Mouse (Mus musculus) forebrain, embryonic 11.5 days (tissue): ENCODE data around the gene Wapl. TPM values are rescaled to one million over a fixed set of nuclear protein-coding genes. Genes with fewer than 3 reads are reported as not detected.
A peak's percentile ranks its signal among the peaks of the same experiment; 100 is the strongest.

Source experiments
- ATAC-seq: fragments of 200-750 bp; cut with Nextera tagmentation; replicated peaks from 2 replicates; pipeline ENCODE4 v1.8.0; 2017; ENCODE audit warnings: moderate TSS enrichment; ENCODE audit not compliant: low FRiP score
- DNase-seq: peaks from one replicate; pipeline ENCODE4 v3.0.0-alpha.2; 2017; ENCODE audit warnings: low spot score
- H3K27ac ChIP-seq: fragments of 300-500 bp; sonication (generic); 2 replicates; pipeline ENCODE4 v1.5.1; 2014; ENCODE audit warnings: low read depth, low read length
- H3K27me3 ChIP-seq: fragments of 300-500 bp; sonication (generic); 2 replicates; pipeline ENCODE4 v1.6.1; 2014; ENCODE audit warnings: mild to moderate bottlenecking, low read length, mixed read lengths; ENCODE audit not compliant: control insufficient read depth, insufficient read depth
- H3K36me3 ChIP-seq: fragments of 300-500 bp; sonication (generic); 2 replicates; pipeline ENCODE4 v1.6.1; 2014; ENCODE audit warnings: mild to moderate bottlenecking, low read length, moderate library complexity, mixed read lengths; ENCODE audit not compliant: control insufficient read depth, insufficient read depth
- H3K4me1 ChIP-seq: fragments of 300-500 bp; sonication (generic); replicated peaks from 2 replicates; pipeline ENCODE4 v1.6.1; 2014; ENCODE audit warnings: low read length, mixed read lengths; ENCODE audit not compliant: control insufficient read depth, insufficient read depth
- H3K4me2 ChIP-seq: fragments of 300-500 bp; sonication (generic); 2 replicates; pipeline ENCODE4 v1.6.1; 2014; ENCODE audit warnings: low read depth, mild to moderate bottlenecking, low read length, moderate library complexity, mixed read lengths; ENCODE audit not compliant: severe bottlenecking
- H3K4me3 ChIP-seq: fragments of 300-500 bp; sonication (generic); 2 replicates; pipeline ENCODE4 v1.5.1; 2014; ENCODE audit warnings: low read depth, low read length
- H3K9ac ChIP-seq: fragments of 300-500 bp; sonication (generic); 2 replicates; pipeline ENCODE4 v1.6.1; 2014; ENCODE audit warnings: low read length
- H3K9me3 ChIP-seq: fragments of 300-500 bp; sonication (generic); 2 replicates; pipeline ENCODE4 v1.6.1; 2016; ENCODE audit warnings: low read length, mixed read lengths; ENCODE audit not compliant: control insufficient read depth
- WGBS: fragments of 180-500 bp; shearing (Covaris S2); extraction: QIAGEN DNeasy Blood & Tissue Kit; methylation state at CpG from one replicate; pipeline ENCODE4 v1.1.7; 2014; 5-methylcytosine and 5-hydroxymethylcytosine counted together
- polyA plus RNA-seq: library from polyadenylated mRNA; unstranded; fragments of >200 nt; fragmentation: Nextera tagmentation; extraction: Ambion mirVana; gene quantifications from 2 replicates; pipeline ENCODE4 v1.2.1, GENCODE M21; 2014

Gene Wapl
- 33.7 and 34.5 TPM in 2 replicates for polyA plus RNA-seq

DNA sequence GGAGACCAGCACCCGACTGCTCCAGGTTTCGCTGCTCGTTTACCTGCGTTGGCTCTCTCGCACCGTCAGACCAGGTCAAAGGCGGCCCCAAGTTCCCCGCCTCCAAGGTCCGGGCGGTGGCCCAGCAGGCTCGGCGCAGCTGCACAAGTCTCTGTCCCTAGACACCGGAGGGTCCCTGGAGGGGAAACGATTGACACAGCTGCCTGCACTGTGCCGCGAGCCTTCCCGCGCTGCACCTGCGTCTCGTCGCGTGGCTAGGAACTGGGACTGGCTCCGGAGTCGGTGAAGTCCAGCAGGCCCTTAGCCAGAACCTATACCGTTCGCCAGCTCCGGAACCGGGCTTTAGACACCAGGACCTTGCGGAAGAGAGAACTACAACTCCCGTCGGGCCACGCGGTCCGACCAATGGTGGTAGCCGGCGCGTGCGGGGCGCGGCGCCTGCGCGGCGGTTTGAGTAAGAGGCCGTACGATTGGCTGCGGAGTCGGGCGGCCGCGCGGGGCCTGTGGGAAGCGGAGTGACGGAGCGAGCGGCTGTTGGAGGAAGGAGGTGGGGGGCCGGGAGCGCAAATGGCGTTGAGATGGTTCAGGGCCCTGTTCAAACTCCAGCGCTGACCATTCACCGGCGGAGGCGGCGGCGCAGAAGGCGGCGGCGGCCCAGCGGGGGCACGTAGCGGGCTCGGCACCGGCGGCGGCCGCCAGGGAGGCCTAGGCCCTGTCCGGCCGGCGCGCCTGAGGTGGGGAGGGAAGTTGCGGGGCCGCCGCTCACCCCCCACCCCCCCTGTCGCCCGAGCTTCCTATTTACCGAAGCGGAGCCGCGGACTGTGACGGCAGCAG lies at the start of gene Wapl:
TSS of gene Wapl (plus strand) at position 534 of the 834 bp plus-strand sequence.
- WGBS: under 1% methylated on average over 86 of the region's 90 CpGs
- Histone ChIP-seq H3K9me3 (no peaks in the 10 kb centered on the region), H3K9ac (peak within 1 kb of the TSS; percentile 96), H3K36me3 (no peaks in the 10 kb centered on the region; the same call in 1 of the 2 replicates), H3K4me1 (peaks cover 2% of the 10 kb centered on the region; the same call in 1 of the 2 replicates), H3K4me2 (peak within 1 kb of the TSS; percentile 79), H3K27ac (peak within 1 kb of the TSS; percentile 90), H3K4me3 (peak within 1 kb of the TSS; percentile 96), H3K27me3 (no peaks in the 10 kb centered on the region)
- ATAC-seq (peak; percentile 99), DNase-seq (peak; percentile 97)

GRCm38 (mm10) chr14:34626824-34627223 lies 46.9 kb upstream of the Wapl start:
- Histone ChIP-seq H3K36me3 (no peaks in the 10 kb centered on the region), H3K27me3 (no peaks in the 10 kb centered on the region), H3K9ac (no peak overlapping the region), H3K27ac (no peak overlapping the region), H3K4me1 (no peaks in the 10 kb centered on the region), H3K9me3 (no peaks in the 10 kb centered on the region), H3K4me2 (no peak overlapping the region), H3K4me3 (no peak overlapping the region)
- no peak for ATAC-seq
- 91% methylated on average over 7 of the region's 7 CpGs for WGBS
- DNase-seq: no peak

DNA sequence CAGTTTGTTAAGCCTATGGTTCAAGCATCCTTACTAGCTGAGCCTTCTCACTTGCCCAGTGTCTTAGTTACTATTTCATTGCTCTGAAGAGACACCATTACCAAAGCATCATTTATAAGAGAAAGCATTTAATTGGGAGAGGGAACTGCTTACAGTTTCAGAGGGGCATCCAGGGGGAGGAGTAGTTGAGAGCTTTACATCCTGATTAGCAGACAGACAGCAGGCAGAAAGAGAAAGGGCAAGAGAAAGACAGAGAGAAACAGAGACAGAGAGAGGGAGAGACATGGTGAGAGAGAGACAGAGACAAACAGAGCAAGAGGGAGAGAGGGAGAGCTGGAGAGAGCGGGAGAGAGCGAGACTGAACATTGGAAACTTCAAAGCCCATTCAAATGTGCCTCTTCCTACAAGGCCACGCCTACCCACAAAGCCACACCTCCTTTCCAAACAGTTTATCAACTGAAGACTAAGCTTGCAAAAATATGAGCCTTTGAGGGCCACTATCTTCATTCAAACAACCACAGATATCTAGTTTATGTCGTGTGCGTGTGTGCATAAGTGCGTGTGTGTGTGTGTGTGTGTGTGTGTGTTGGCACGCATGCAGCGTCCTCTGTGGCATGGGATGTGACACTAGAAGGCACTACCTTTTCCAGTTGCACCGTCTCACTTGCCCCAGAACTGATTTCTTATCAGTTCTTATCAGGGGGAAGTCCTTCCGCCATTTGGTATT lies 40.8 kb upstream of the Wapl start:
- Histone ChIP-seq H3K4me3 (no peak overlapping the region), H3K9me3 (no peaks in the 10 kb centered on the region), H3K27me3 (no peaks in the 10 kb centered on the region), H3K4me1 (no peaks in the 10 kb centered on the region), H3K27ac (no peak overlapping the region), H3K36me3 (no peaks in the 10 kb centered on the region), H3K4me2 (no peak overlapping the region), H3K9ac (no peak overlapping the region)
- DNase-seq: no peak
- ATAC-seq: no peak
- WGBS: 77% methylated on average over 10 of the region's 10 CpGs

DNA sequence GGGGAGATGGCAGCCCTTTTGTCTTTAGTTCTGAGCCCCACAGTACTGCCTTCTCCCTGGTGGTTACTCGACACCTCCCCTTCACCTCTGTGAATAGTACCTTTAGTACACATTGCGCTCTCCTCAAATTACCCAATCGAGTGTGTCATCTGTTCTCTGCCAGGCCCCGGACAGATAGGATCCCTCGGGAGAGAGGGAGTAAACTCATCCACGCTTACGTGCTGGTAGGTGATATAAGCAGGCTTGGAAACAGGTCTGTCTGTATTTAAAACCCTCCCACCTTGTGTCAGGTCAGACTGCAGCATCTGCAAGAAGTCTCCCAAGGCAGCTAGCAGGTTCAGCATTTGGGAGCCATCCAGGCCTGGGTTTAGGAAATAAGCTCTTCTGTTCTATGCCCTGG lies 38.5 kb upstream of the Wapl start:
- H3K4me2 ChIP-seq: no peak overlapping the region
- no peaks in the 10 kb centered on the region for H3K36me3 ChIP-seq
- no peaks in the 10 kb centered on the region for H3K4me1 ChIP-seq
- no peaks in the 10 kb centered on the region for H3K9me3 ChIP-seq
- no peak overlapping the region for H3K4me3 ChIP-seq
- no peak for DNase-seq
- H3K27ac ChIP-seq: no peak overlapping the region
- no peak for ATAC-seq
- H3K27me3 ChIP-seq: no peaks in the 10 kb centered on the region
- 44% methylated on average over 7 of the region's 7 CpGs for WGBS
- no peak overlapping the region for H3K9ac ChIP-seq

GRCm38 (mm10) chr14:34635721-34636120 lies 38.0 kb upstream of the Wapl start:
- ATAC-seq: no peak
- H3K27me3 ChIP-seq: no peaks in the 10 kb centered on the region
- 87% methylated on average over 6 of the region's 6 CpGs for WGBS
- H3K27ac ChIP-seq: no peak overlapping the region
- no peaks in the 10 kb centered on the region for H3K4me1 ChIP-seq
- H3K36me3 ChIP-seq: no peaks in the 10 kb centered on the region
- no peak for DNase-seq
- no peak overlapping the region for H3K4me3 ChIP-seq
- no peaks in the 10 kb centered on the region for H3K9me3 ChIP-seq
- H3K9ac ChIP-seq: no peak overlapping the region
- no peak overlapping the region for H3K4me2 ChIP-seq

DNA sequence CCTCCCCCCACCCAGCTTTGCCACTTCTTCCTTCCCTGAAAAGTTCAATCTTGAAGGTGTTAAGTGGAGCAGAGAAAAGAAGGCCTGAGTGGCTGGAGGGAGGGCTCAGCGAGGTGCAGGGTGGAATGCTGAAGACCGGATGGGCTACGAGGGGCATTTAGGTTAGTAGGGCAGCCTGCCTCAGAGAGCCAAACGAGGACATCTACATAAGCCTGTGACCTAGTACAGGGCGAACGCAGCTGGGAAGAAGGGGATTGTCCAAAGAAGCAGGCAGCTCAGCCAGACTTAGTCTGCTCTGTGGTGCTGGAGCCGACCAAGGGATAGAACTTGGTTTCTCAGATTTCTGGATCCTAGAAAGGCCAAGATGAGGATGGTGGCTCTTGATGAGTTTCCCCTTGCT lies 29.6 kb upstream of the Wapl start:
- ATAC-seq (no peak), DNase-seq (no peak)
- WGBS: 73% methylated on average over 7 of the region's 7 CpGs
- no peaks in the 10 kb centered on the region for H3K4me1 ChIP-seq
- no peaks in the 10 kb centered on the region for H3K9me3 ChIP-seq
- H3K27me3 ChIP-seq: no peaks in the 10 kb centered on the region
- no peak overlapping the region for H3K4me2 ChIP-seq
- no peak overlapping the region for H3K4me3 ChIP-seq
- H3K36me3 ChIP-seq: no peaks in the 10 kb centered on the region
- no peak overlapping the region for H3K9ac ChIP-seq
- no peak overlapping the region for H3K27ac ChIP-seq

GRCm38 (mm10) chr14:34647870-34648475 lies 25.8 kb upstream of the Wapl start:
- WGBS: 93% methylated on average over 8 of the region's 8 CpGs
- Histone ChIP-seq H3K27ac (no peak overlapping the region), H3K4me1 (no peaks in the 10 kb centered on the region)

DNA sequence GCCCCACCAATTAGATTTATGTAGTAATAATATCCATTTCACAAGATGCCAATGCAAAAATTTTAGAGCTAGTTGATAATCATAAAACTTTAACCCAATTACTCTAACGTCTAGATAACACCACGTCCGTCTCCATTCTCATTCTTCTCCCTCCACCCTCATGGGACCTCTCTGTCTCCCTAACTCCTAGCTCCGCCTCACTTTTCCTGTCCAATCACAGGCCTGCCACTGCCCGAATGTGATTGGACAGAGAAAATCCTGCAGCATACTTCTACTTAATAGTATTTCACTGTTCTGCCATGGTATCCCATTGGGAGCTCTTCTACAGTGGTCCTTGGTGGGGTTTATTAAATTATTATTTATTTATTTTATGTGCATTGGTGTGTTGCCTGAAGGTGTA lies 16.6 kb upstream of the Wapl start:
- Histone ChIP-seq H3K4me1 (peaks cover 4% of the 10 kb centered on the region; the same call in 1 of the 2 replicates), H3K9me3 (no peaks in the 10 kb centered on the region), H3K4me2 (no peak overlapping the region), H3K36me3 (no peaks in the 10 kb centered on the region), H3K27ac (no peak overlapping the region), H3K27me3 (peaks cover 19% of the 10 kb centered on the region), H3K4me3 (no peak overlapping the region), H3K9ac (no peak overlapping the region)
- DNase-seq: no peak
- WGBS: 90% methylated on average over 5 of the region's 5 CpGs
- no peak for ATAC-seq

More at GRCm38 (mm10) chr14:34647870-34648475, 25.8 kb upstream of the Wapl start:
- Histone ChIP-seq H3K9me3 (no peaks in the 10 kb centered on the region), H3K27me3 (no peaks in the 10 kb centered on the region), H3K9ac (no peak overlapping the region), H3K36me3 (no peaks in the 10 kb centered on the region), H3K4me3 (no peak overlapping the region), H3K4me2 (no peak overlapping the region)
- DNase-seq: no peak
- ATAC-seq: no peak
